Mouse (Mus musculus) urinary bladder, postnatal 25 days (tissue): ENCODE data around the gene Stxbp5.

Experiments
- DNase-seq: peaks from one replicate; pipeline ENCODE4 v3.0.0; 2022; ENCODE audit warnings: low spot score

Gene Stxbp5

GRCm38 (mm10) chr10:9754893-9755541 is 145.9 kb downstream of the Stxbp5 start:
- peak; percentile 66 for DNase-seq

DNA sequence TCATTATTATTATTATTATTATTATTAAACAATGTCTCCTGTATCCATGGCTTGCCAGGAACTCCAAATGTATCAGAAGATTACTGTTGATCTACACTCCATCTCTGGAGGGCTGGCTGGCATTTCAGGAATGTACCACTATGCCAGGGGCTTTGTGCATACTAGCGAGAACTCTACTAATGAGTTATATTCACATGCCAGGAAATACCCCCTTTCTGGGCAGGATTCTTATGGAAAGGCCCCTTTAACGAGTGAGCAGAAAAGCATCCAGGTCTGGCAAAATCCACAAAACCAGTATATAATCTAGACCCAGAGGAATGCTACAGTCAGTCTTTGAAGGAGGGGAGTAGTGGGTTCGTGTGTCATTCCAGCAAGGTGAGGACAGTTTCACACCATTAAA is 167.0 kb downstream of the Stxbp5 start:
- no peak for DNase-seq

DNA sequence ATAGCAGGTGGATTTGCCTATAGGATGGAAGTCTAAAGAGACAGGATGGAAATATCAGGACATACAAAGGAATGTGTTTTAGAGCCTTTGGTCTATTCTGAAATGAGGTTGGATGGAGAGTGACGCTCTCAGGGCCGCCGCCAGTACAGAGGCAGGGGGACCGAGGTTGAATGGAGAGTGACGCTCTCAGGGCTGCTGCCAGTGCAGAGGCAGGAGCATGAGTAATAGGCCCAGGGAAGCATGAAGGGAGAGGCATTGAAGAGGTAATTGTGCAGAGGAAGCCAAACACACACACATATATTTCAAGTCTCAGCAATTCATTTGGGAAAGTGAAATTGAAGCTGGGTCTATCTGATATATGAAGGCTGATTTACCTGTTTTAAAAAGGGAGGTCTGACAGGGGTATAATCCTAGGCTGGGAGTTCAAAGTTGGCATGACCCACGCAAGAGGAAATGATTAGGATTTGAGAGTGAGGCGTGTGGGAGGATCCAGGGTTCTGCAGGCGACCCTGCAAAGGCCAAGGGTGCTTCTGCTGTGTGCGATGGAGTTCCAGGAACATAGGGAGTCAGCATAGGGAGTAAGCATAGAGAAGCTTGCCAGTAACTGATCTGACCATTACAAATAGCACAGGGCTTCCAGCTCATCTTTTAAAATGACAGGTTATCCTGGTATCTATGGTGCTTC is 168.7 kb downstream of the Stxbp5 start:
- no peak for DNase-seq

- no peak for DNase-seq
Observed at GRCm38 (mm10) chr10:9722519-9723303, 178.2 kb downstream of the Stxbp5 start.

GRCm38 (mm10) chr10:9720027-9720426 is 180.9 kb downstream of the Stxbp5 start:
- no peak for DNase-seq

GRCm38 (mm10) chr10:9718086-9718485 is 182.8 kb downstream of the Stxbp5 start:
- no peak for DNase-seq
